Mouse (Mus musculus): ENCODE data around the gene Gm21958.

DNA sequence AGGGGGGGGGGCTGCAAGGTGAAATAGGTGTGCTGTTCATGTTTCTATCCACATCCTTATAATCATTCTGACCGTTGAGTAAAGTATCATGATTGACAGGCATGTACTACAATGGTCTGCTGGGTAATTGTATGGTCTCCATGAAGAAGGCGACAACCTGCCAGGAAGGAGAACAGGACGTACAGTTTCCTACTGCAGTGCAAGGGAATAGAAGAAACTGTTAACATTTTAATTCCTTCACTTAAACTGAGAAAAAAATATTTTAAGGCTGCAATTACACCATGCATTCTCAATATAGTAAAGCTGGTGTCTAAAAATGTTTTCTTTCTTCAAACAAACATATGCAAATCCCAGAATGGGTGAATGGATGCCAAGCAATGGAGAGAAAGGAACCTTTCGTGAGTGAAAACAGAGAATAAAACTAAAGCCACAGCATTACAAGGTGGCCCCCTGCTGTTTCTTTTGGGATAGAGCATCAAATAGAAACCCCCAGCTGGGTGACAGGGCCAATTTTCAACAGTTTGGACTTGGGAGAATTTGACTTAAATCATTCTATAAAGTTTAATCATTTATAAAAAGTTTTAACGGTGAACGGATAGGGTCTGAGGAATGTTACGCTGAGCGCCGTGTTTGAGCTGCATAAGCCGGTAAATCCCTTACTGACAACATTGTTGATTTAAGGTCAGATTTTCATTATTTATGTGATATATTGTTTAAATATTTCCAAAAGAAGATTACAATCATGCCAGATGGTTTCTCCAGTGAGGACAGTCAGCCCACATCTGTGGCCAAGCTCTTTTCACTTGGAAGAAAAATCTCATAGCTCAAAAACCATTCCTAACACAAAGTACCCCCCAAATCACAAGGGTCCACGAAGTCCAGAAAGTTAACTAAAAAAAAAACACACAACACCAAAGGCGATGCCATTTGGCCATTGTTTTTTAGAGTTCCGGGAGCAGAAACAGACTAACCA, 41.3 kb downstream of the Gm21958 start:
- no peak for TF ChIP-seq GATA1 (IDR thresholded peaks at IDR 0.05; ENCODE audit: low read length)
- TF ChIP-seq TAL1 (IDR thresholded peaks at IDR 0.05; ENCODE audit: low read length): no peak
